Mouse (Mus musculus) E14TG2a.4 (cell line): ENCODE measurements around the gene Ntn5.

Experiments used
- H3K27me3 ChIP-seq: 2 replicates; pipeline ENCODE4 v1.6.1; 2014; ENCODE audit warnings: low read length, control low read depth; ENCODE audit not compliant: insufficient read depth
- H3K36me3 ChIP-seq: 2 replicates; pipeline ENCODE4 v1.6.1; 2014; ENCODE audit warnings: low read length, control low read depth; ENCODE audit not compliant: insufficient read depth
- H3K4me1 ChIP-seq: replicated peaks from 2 replicates; pipeline ENCODE4 v1.6.1; 2014; ENCODE audit warnings: low read depth, low read length, control low read depth
- H3K4me3 ChIP-seq: replicated peaks from 2 replicates; pipeline ENCODE4 v1.5.1; 2014; ENCODE audit warnings: mild to moderate bottlenecking, low read length
- H3K9me3 ChIP-seq: 2 replicates; pipeline ENCODE4 v1.6.1; 2014; ENCODE audit warnings: low read length, control low read depth
- CTCF ChIP-seq: conservative IDR thresholded peaks from 2 replicates; pipeline ENCODE4 v1.5.1; 2014; ENCODE audit warnings: low read length
- NANOG ChIP-seq: IDR thresholded peaks from 2 replicates; pipeline ENCODE4 v1.6.1; 2014; ENCODE audit warnings: borderline replicate concordance, low read length, mixed read lengths
- POU5F1 ChIP-seq: IDR thresholded peaks from 2 replicates; pipeline ENCODE4 v1.6.1; 2014; ENCODE audit warnings: low read length, borderline replicate concordance

Gene Ntn5

DNA sequence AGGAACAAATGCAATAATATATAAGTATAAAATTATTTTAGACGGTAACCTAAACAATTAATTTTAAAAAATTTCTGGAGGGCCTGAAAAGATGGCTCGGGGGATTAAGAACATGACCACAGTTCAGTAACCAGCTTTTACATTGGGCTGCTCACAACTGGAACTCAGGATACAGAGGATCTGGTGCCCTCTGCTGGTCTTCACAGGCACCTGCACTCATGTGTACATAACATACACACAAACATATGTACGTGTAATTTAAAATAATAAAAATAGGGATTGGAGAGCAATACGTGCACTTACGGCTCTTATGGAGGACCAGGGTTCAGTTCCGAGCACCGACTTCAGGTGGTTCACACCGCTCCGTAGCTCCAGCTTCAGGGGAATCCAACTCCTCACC lies 14.9 kb upstream of the Ntn5 start:
- H3K36me3 ChIP-seq: no peaks in the 10 kb centered on the region
- peaks cover 16% of the 10 kb centered on the region; the same call in 1 of the 2 replicates for H3K27me3 ChIP-seq
- peak; percentile 54 for TF ChIP-seq CTCF
- no peak for TF ChIP-seq NANOG
- no peak for TF ChIP-seq POU5F1
- peaks cover 13% of the 10 kb centered on the region for H3K9me3 ChIP-seq
- no peak overlapping the region for H3K4me3 ChIP-seq
- H3K4me1 ChIP-seq: peaks cover 27% of the 10 kb centered on the region

DNA sequence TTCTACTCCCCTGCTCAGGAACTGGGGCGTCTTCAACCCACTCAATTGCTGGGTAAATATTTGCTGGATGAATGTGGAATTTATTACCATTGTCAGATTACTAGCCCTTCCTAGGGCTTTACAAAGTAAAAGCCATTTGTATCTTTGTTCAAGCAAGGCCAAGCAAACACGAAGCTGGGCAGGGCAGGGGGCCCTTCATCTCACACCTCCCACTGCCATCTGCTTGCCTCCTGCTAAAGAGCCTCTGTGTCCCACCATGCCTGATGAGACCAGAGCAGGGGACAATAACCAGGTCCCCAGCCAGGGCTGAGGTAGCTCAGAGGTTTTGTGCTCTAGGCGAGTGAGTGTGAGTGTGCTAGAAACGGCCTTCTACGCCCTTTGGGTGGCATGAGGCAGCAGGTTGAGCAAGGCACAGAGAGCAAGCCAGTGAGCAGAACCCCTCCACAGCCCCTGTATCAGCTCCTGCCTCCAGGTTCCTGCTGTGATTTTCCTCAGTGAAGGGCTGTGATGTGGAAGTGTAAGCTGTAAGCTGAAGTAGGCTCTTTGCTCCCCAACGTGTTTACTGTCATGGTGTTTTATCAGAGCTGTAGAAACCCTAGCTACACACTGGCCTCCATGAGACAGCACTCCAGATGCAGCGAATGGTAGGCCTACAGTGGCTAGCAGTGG lies 6.1 kb upstream of the Ntn5 start:
- no peak overlapping the region for H3K4me3 ChIP-seq
- H3K27me3 ChIP-seq: peaks cover 33% of the 10 kb centered on the region
- H3K36me3 ChIP-seq: no peaks in the 10 kb centered on the region; the same call in 1 of the 2 replicates
- no peak for TF ChIP-seq NANOG
- TF ChIP-seq CTCF: no peak
- no peak for TF ChIP-seq POU5F1
- no peaks in the 10 kb centered on the region for H3K9me3 ChIP-seq
- H3K4me1 ChIP-seq: peaks cover 16% of the 10 kb centered on the region

DNA sequence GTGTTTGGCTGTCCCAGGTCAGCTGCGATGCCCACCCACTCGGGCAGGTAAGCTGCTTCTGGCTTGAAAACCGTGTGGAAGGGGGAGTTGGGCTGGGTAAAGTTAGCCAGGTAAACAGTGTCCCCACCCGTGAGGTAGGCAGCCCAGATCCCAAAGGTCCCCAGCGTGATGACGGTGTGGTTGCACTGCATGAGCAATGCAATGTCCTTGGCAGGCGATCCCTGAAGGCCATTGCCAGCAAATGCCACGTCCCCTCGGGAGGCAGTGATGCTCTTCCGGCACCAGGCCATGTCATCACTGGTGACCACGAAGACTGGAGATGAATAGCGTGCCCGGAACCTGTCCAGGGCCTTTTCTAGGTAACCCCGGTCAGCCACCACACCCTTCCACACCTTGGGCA lies 5.3 kb upstream of the Ntn5 start:
- Histone ChIP-seq H3K9me3 (no peaks in the 10 kb centered on the region), H3K4me3 (no peak overlapping the region), H3K27me3 (peaks cover 27% of the 10 kb centered on the region), H3K4me1 (peaks cover 23% of the 10 kb centered on the region), H3K36me3 (no peaks in the 10 kb centered on the region; the same call in 1 of the 2 replicates)
- TF ChIP-seq POU5F1: no peak
- no peak for TF ChIP-seq NANOG
- TF ChIP-seq CTCF: no peak

DNA sequence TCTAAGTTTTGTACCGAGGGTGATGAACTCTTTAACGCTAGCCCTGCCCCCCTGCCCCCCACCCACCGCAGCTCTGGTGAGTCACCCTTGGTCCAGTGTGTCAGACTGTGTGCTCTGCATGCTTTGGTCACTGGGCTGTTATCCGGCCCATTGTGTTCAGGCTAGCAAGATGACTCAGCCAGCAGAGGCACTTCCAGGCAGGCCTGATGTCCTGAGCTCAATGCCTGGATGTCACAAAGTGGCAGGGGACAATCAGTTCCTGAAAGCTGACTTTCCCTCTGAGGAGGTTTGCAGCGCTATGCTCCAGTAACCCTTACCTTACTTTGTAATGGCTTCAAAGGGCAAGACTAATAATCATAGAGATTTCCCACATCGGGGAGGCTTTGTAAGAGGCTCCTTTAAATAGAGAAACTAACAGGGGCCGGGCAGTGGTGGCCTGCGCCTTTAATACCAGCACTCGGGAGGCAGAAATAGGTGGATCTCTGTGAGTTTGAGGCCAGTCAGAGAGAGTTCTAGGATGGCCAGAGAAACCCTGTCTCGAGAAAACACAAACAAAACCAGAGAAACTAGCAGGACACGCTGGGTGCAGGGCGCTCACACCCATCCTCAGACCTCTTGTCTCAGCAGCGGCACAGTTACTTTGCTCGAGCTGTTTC lies 3.7 kb upstream of the Ntn5 start:
- no peak for TF ChIP-seq CTCF
- no peak for TF ChIP-seq POU5F1
- no peak for TF ChIP-seq NANOG
- no peaks in the 10 kb centered on the region for H3K9me3 ChIP-seq
- H3K27me3 ChIP-seq: peaks cover 22% of the 10 kb centered on the region
- H3K4me3 ChIP-seq: no peak overlapping the region
- H3K36me3 ChIP-seq: no peaks in the 10 kb centered on the region; the same call in 1 of the 2 replicates
- peaks cover 39% of the 10 kb centered on the region for H3K4me1 ChIP-seq

DNA sequence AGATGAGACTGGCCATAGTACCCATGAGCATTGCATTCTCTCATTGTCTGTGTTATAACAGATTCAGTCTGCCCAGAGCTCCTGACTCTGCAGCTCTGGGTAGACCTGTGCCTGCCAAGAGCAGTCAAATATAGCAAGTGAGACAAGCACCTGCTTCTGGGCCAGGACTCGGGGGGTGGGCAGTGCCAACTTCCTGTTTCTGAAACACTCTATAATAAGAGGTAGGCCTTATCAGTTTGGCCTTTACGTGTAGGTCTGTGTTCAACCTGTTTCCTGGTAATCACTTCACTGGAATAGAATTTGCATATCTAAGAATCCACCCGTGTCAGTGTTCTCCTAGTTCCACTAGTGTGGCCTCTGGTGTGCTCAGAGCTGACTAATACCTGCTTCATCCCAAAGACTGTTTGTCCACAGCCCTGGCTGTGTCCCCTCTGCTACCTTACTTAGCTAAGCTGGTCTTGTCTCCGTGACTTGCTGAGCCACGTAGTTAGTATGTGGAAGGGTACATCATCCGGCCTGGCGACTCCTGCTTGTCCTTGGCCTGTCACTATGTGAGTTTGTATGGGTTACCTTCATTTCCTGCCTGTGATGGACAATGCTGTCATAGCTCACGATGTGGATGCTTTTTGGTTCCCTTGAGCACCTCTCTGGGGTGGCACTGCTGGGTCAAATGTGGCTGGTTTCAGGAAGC lies 2.6 kb upstream of the Ntn5 start:
- Histone ChIP-seq H3K27me3 (peaks cover 24% of the 10 kb centered on the region), H3K4me1 (peaks cover 43% of the 10 kb centered on the region), H3K4me3 (no peak overlapping the region), H3K36me3 (no peaks in the 10 kb centered on the region; the same call in 1 of the 2 replicates), H3K9me3 (no peaks in the 10 kb centered on the region)
- TF ChIP-seq CTCF (no peak), NANOG (no peak)

- peak overlapping the region; percentile 61 for H3K4me3 ChIP-seq
- no peaks in the 10 kb centered on the region for H3K9me3 ChIP-seq
- no peaks in the 10 kb centered on the region; the same call in 1 of the 2 replicates for H3K36me3 ChIP-seq
- peaks cover 19% of the 10 kb centered on the region for H3K27me3 ChIP-seq
- peaks cover 45% of the 10 kb centered on the region for H3K4me1 ChIP-seq
- TF ChIP-seq CTCF (peak; percentile 93), POU5F1 (no peak), NANOG (no peak)
Observed at GRCm38 (mm10) chr7:45682144-45683126, 1.4 kb upstream of the Ntn5 start.

GRCm38 (mm10) chr7:45685811-45686210 lies 2.0 kb downstream of the Ntn5 start:
- no peaks in the 10 kb centered on the region for H3K36me3 ChIP-seq
- no peak overlapping the region for H3K4me3 ChIP-seq
- H3K9me3 ChIP-seq: no peaks in the 10 kb centered on the region
- peaks cover 24% of the 10 kb centered on the region for H3K27me3 ChIP-seq
- peaks cover 58% of the 10 kb centered on the region for H3K4me1 ChIP-seq
- TF ChIP-seq NANOG (no peak), CTCF (no peak), POU5F1 (no peak)
